Mouse (Mus musculus): Measurements from ENCODE around the gene Hscb.

The Hscb gene

DNA sequence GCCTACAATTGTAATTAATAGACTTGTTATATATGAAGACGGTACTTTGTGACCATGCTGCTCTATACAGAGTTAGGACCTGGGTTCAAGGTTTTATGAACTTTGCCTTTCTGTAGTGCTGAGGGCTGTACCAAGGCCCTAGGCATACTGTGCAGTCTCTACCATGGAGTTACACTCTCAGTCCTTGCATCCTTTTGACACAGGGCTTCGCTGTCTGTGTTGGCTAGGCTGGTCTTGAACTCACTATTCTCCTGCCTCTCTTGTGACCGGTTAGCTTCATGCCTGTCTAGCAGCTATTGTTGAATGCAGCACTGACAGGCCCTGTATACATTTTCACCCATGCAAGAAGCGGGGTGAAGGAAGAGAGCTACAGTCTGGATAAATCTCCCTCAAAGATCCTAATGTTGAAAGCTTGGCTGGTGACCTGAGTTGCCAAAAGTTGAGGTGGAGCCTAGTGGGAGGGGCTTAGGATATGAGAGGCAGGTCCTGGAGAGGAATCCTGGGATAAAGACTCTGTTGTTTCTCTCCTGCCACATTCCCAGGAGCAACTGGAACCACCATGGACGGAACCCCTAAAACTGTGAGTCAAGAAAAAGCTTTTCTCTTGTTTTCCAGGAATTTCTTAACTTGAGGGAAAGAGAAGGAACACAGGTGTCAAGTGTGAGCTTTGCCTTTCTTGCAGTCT is 8.4 kb downstream of the Hscb start:
- no peak for DNase-seq (ENCODE audit: low spot score)

DNA sequence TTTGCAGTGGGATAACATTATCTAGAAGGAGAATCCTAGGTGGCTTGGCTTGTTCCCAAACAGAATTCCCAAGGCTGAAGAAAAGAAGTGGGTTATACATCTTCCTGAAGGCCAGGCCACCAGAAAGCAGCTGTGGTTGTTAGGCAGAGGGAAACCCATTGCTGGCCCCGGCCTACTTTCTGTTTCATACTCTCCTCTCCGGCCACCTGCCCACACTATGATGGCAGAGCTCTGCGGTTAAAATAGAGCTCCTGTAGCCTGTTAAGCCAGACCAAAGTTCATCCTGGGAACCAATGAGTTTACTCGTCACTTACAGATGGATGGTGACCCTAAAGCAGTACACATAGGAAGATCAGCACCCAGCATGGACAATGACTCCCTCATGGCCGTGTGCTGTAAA is 12.0 kb downstream of the Hscb start:
- DNase-seq (ENCODE audit: low spot score), result no peak

DNA sequence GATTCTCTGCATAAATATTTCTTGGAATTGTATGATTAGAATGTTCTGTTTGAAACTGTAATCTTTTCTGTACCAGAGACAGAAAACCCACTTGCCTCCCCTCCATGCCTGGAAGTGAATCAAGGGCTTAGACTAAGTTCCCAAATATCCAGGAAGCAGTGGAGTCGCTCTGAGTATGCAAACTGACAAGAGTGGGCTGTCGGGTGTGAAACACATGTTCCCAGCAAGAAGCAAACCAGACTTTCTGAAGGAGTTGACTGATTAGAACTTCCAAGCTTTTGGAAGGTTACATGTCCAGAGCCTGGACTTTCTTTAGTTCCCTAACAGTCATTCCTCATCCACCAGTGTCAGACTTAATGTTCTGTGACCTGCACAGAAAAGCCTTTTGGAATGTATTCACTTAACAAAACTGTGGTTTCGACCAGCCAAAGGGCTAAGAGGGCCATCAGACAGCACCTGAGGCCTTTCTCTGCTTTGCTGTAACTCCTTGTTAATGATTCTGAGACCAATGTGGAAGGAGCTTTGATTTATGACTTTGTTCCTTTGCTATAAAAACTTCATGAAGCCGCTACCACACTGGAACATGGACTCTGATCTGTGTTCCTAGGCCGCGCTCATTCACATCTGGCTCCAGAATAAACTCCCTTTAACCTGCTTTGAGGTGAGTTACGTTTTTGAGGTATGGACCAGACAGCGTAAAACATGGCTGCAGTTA is 12.6 kb downstream of the Hscb start:
- DNase-seq (ENCODE audit: low spot score), result no peak

DNA sequence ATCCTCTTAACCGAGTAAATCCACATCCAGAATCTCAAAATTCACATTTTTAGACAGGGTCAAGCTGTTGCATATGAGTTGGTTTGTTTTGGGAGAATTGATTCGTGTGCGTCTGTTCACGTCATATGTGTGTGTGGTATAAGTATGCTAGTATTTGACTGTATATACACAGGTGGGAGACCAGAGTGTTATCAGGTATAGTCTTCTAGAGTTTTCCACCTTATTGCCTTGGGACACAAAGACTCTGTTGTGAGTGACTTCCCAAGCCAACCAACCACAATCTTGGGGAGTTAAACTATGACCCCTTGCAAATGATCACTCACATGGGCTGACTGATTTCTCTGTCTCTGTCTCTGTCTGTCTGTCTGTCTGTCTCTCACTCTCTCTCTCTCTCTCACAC is 15.2 kb downstream of the Hscb start:
- no peak for DNase-seq (ENCODE audit: low spot score)

DNA sequence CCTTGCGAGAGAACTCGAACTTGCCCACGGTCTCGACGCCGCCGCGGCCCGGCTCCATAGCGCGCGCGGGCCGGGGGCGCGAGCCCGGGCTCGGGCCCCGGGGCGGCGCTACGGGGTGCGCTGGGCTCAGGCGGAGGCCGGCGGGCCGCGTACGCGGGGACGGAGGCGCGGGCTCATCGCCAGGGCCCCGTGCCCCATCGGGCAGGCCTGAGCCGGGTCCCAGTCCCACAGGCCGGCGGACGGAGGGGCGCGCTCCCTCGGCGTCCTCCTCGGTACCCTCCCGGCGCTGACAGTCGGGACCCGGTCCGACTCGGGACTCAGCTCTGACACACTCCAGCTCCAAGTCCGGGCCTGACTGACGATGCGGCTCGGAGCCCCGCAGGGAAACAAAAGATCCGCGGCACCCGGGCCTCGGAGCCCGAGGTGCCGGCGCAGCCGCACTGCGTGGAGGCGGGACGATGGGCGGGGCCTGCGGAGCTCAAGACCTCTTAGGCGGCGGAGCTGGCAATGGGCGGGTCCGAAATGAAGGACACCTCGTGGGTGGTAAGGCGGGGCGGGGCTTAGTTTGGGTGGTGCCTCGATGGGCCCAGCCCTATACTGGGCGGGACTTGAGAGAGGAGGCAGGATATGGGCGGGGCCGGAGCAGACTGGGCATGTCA is 29.8 kb downstream of the Hscb start, which contains the start of gene Ulk1:
Ulk1 (minus strand) TSS at position 431 of the 659 bp plus-strand sequence.
- peak; percentile 99 for DNase-seq (ENCODE audit: low spot score)

DNA sequence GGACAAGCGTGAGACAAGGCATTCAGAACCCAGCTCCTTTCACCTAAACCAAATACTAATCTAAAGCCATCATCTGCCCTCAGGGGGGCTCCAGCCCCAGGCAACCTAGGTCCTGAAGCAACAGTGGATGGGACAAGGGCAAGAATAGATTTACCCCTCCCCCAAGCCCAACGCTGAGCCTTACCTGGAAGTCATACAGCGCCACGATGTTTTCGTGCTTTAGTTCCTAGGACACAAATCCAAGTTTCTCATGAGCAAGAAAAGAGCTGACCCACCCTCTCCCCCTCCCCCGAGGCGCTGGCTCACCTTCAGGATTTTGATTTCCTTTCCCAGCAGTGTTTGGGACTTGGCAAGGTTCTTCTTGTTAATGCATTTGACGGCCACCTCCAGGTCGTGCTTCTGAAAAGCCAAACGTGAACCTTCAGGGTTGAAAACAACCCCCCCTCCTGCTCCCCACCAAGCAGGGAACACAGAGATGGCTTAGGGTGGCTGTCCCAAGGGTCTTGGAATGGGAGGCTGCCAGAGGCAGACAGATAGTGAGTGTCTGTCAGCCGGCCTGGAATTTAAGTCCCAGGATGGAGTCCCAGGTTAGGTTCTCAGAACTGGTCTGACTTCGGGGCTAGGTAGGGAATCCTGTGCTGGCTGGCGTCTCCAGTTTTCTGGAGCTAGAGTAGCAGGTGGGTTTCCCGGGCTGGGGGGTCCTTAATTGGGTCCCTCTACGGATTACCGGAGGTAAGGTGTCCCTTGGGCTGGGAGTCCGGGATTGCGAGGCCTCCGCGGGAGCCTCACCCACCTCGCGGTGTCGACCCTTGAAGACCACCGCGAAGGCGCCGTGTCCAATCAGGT is 30.5 kb downstream of the Hscb start:
- DNase-seq (ENCODE audit: low spot score), result peak; percentile 43

DNA sequence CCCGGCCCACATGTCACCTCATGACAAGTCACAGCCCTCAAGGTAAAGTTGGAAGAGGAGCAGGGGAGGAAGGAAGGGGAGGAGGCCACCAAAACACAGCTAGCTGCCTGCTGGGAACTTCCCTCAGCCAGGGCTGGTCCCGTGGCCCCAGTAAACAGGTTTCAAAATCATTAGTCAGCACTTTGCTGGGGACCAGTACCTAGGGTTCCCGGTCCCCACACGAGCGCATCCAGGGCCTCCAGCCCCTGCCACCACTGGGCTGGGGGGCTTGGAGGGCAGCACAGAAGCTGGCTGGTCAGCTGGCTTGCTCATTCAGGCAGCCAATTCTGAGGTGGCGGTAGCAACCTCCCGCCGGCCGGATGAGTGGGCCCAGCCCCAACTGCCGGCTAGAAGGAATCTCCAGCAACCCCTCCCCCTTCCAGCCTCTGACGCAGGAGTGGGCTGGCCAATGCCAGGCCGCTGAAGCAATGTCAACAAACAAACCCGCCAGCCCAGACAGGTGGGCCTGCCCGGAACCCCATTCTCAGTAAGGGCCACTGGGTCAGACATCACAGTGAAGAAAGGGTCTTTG is 31.4 kb downstream of the Hscb start:
- DNase-seq (ENCODE audit: low spot score), result peak; percentile 90

DNA sequence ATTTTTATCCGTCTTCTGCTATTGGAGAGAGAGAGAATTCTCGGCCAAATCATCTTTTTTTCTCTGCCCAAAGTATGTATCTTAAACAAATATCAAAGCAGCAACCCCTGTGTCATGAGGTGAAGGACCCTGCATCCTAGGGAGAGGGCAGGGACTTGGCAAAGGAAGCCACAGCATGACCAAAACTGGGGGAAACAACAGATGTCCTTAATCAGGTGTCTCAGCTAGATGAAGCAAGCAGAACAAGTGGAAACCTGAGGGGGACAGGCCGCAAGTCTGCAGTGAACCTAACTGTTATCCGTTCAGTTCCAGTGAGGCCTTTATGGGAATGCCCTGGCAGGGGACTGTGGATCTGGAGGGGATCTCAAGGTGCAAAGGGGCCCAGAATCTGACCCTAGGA is 32.1 kb downstream of the Hscb start:
- no peak for DNase-seq (ENCODE audit: low spot score)

DNA sequence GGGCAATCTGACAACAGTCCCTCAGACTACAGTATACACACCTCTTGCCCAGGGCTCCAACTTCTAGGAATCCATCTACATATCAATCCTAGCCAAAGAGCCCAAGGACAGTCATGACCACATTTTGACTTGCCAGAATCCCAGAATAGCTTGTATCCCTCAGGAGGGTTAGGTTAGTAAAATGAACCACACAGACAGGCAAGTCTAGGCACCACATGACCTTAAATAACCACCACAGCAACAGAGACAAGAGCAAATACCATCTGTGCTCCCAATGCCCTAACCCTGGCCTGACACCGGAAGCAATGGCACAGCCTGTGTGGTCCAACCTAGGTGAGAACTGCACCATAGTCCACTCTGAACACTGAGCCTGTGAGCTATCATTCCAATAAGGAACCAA is 32.9 kb downstream of the Hscb start:
- DNase-seq (ENCODE audit: low spot score), result no peak

DNA sequence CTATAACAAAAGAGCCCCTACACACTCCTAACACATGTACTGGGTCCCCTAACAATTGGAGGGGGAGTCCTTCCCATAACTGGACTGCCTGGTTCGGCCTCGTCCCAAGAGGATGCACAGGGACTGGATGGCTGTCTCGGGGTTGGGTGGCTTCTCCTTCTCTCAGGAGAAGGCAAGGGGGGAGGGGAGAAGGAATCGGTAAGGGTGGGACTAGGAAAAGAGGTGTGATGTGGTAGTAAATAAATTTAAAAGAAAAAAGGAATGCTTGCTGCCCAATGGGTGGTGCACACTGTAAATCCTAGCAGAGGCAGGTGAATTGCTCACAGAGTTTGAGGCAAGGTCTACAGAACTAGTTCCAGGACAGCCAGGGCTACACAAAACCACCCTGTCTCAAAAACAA is 33.4 kb downstream of the Hscb start:
- no peak for DNase-seq (ENCODE audit: low spot score)

DNA sequence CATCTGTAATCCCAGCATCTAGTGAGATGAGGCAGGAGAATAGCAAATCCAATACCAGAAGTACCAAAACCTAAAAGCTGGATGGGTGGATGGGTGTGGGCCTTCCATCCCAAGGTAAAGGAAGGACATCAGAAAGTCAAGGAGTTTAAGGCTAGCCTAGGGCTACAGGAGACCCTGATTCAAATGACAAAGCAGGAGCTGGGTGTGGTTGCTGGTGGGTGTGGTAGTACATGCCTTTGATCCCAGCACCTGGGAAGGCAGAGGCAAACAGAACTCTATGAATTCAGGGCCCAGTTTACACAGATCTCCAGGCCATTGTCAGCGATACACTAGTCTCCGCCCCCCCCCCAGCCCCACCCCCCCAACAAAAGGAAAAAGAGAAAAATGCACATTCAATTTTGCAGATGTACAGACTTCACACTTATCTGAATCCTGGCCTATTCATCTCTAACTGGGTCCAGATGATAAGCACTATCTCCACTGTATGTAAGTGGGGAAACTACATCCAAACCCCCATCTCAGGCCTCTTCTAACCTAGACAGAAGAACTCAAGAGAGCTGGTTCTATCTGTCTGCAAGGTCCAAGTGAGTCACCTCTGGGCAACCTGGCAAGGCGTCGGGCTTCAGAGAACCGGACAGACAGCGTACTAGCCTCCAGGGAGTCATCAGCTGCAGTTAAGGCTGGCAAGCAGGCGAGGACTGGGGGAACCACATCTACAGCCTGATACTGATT is 35.4 kb downstream of the Hscb start:
- no peak for DNase-seq (ENCODE audit: low spot score)

DNA sequence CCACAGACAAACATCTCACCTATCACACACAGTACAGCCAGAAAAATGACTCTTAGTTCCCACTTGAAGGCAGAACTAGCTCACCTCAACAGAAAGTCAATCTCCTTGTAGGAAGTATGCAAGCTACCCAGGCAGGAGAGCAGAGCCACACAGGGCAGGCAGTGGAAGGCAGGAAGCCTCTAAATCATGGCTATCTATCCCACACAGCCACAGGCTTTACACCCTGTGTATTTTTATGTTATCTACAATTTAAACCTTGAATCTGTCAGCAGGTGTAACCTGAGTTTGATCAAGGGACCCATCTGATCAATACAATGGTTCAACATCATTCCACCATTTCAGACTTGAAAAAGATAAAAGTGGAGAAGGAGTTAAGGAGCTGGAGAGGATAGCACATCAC is 36.8 kb downstream of the Hscb start:
- no peak for DNase-seq (ENCODE audit: low spot score)

DNA sequence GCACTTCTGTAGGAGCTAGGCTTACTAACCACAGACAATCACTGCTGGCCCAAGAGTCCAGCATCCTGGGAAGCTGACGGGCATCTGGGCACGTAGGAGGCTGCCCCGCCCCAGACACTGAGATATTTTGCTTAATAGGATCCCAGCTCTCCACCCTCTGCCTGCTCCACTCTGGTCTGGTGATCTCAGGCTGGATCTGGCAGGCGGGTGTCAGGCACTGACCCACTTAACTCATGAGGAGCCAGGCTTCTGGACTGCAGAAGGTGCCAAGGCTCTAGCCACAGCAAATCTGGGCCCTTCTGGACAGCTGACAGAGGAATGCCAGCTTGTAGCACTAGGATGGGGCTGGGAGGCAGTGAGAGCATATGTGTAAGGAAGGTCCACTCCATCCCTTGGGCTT is 37.4 kb downstream of the Hscb start:
- DNase-seq (ENCODE audit: low spot score), result no peak

DNA sequence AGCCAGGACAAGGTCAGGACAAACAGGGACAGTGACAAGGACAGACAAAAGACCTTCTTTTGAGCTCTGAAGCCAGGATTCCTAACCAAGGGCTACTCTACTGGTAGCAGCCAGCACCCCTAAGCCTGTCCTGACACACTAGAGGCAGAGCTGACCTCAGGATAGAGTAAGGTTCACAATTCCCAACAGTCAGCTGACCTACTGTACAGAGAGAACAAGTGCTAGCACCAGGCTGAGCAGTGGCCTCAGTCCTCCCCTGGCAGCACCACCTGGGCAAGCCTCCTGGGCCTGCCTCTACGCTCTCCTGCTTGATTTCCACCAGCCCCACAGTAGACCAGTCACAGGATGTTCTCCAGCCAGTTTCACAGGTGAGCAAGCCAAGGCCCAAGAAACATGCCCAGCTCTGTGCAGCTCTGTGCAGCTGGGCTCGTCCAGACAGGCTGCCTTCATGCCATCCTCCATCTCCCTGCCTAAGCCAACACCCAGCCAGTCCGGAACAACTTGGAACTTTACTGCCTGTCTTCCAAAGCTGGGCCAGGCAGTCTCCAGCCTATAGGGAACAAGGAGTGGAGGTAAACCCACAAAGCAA is 38.4 kb downstream of the Hscb start:
- DNase-seq (ENCODE audit: low spot score), result no peak

DNA sequence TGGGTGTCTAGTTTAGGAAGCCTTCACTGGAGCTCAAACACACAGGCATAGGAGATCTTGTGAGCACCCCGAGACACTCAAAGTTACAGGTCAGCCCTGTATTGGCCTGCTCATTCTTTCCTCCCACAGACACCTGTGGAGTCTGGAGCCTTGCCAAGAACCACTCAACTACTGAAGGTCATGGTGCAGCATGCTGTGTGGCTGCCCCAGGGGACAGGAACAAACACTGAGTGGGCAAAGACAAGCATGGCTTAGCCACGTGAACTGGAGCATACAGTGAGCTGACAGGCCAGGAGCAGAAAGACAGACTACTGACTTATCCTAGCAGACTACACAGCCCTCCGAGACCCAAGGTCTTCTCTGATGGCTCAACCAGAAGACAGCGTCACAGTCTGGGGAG is 41.9 kb downstream of the Hscb start:
- DNase-seq (ENCODE audit: low spot score), result no peak

DNA sequence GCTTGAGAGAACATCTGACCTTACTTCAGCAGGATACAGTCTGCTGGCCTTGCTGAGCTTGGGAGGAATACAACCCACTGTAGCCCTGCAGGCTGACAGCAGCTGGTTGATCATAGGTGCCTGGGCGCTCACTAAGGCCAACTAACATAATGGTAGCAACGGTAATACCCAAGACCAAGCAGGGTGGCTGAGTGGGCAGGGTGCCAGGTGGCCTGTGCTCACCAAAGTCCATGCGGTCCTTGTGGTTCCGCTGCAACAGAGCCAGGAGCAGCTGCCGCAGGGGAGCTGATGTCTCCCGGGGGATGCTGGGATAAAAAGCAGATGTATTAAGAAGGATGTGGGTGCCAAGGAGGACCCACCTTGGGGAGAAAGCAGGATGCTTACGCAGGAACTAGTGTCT is 45.2 kb downstream of the Hscb start:
- DNase-seq (ENCODE audit: low spot score), result no peak

DNA sequence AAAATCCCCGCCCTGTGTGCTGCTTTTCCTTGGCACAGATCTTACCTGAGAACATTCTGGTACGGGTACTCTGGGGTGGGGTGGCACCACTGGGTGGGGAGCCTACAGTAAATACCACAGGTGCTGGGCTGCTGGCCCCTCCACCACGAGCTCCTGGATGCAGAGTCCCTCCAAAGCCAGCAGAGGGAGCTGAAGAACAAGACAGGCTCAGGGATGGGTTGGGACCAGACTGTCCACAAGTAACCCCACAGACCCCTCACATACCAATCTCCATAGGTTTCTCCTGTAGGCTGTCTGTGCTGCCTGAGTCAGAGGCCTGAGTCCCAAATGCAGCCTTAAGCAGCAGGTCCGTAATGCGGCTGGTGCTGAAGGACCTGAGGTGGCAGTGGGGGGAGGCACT is 50.9 kb downstream of the Hscb start:
- peak; percentile 79 for DNase-seq (ENCODE audit: low spot score)

DNA sequence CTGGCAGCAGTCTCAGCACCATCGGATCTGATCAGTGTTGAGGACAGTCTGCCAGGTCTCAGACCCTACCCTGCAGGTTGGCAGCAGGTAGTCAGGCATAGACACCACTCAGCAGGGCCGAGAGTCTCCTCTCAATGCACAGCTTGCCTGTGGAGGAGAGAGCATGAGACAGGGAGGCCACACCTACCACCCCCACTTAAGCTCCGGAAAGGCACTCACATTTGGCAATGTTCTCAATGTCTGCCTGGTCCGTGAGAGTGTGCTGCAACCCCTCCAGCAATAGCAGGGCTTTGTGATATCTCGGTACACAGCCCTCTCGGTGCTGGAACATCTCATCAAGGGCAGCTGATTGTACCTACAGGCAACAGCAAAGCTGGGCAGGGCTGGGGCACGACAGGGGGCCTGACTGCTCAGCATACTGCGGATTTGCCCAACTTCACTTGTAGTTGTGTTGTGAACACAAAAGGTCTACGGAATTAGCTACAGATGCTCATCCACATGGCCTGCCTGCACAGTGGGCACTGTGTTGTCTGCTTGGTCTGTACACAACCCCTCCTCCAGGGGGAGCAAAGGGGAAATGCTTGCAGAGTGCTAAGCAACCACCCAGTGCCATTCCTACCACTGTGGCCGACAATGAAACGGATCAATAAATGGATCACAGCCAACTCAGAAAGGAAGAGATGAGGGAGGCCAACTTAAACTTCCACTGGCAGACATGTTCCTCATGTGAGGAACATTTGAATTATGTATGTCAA is 53.3 kb downstream of the Hscb start:
- DNase-seq (ENCODE audit: low spot score), result no peak

DNA sequence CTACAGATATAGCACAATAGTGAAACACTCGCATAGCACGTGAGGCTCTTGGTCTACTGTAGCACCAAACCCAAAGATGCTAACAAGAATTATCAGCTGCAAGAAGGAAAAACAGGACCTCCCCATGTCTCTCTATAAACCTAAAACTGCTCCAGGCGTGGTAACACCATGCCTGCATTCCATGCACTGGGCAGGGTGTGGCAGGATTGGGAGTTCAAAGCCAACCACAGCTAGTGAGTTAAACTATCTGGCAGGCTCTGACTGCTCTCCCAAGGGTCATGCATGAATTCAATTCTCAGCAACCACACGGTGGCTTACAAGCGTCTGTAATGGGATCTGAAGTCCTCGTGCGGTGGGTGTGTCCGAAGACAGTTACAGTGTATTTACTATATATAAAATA is 56.4 kb downstream of the Hscb start:
- DNase-seq (ENCODE audit: low spot score), result no peak

DNA sequence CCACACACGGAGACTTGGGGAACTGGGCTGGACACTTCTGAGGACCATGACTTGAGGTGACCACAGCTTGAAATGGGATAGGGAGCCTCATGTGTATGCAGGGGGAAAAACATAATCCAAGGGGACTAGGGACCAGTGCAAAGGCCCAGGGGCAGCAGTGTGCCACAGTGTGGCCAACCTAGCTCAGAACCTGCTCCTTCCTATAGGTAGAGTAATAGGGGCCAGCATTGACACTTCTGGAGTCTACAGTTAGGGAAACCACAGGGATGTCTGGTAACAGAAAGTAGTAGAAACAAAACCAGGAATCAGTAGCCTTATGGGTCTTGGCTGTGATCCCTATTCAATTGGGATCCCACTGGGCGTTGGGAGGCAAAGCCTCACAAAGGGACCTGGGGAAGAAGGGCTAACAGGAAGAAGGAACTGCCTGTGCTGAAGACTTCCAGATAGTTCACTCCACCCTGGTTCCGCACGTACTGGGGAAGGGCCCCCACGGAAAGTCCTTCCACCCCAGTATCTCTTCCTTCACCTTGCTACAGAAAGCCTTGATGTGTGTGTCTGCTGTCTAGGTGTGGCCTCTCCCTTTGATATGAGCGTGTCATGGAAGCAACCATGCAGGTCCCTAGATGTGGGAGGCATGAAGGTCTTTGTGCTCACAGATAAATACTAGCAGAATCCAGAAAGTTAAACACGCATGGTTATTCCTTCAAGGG is 57.9 kb downstream of the Hscb start:
- DNase-seq (ENCODE audit: low spot score), result no peak

All from embryo, embryonic 10 days (tissue).